Mouse (Mus musculus) testis, postnatal 14 days (tissue): ENCODE results near the gene Gm20388.

Experiments
- DNase-seq: peaks from one replicate; pipeline ENCODE4 v3.0.0; 2021; ENCODE audit warnings: low spot score

Gm20388 gene

DNA sequence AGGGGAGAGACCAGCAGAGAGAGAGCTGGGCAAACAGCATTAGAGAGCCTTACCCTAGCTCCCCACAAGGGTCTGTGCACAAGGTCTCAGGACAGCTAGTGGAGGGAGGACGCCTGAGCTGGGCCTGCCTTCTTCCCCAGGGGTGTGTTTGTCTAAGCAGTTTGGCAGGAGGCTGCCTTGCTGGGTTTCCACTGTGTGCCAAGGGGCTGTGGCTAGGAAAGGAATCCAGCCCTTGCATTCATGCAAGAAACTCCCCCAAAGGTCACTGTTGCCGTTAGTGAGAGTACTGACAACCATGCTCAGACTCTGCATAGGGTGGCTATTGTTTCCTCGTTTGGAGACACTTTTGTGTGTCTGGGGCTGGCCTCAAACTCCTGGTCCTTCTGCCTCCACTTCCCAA is 1055.9 kb downstream of the Gm20388 start:
- no peak for DNase-seq

DNA sequence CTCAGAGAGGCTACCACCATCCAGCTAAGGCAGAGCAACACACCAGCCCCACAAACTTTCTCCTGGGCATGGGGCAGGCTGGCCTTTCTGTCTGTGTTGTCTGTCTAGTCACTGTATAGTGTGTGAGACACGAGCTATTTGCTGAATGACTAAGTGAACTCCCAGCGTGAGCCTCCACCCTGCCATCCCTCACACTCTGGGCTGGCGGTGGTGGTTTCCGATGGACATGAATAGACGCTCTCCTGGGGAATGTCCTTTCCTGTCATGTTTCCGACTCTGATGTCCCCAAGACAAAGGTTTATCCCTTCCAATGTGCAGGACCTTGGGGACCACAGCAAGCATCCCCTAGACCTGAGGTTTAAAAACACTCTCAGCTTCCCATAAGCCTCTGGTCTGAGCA is 1057.7 kb downstream of the Gm20388 start:
- no peak for DNase-seq

DNA sequence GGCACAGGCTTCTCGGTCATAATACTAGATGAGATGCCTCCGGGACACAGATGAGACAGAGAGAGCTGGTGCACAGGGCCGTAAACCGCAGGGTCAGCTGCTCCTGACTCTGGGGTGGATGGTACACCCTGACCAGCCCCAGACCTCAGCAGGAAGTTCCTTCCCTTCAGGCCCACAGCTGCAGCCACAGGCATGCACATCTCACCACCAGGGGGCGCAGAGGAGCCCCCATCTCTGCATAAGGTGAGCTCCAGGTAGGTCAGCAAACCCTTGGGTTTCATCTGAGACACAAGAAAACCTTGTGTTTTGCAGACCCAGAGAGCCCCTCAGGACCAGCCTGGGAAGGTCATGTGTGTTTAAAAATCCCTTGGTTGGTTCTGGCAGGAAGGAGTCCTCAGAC is 1059.7 kb downstream of the Gm20388 start:
- no peak for DNase-seq

GRCm38 (mm10) chr8:120971691-120972469 is 1061.2 kb downstream of the Gm20388 start:
- DNase-seq, result no peak

- DNase-seq, result no peak
These were observed 1062.4 kb downstream of the Gm20388 start for GRCm38 (mm10) chr8:120973046-120973445.

DNA sequence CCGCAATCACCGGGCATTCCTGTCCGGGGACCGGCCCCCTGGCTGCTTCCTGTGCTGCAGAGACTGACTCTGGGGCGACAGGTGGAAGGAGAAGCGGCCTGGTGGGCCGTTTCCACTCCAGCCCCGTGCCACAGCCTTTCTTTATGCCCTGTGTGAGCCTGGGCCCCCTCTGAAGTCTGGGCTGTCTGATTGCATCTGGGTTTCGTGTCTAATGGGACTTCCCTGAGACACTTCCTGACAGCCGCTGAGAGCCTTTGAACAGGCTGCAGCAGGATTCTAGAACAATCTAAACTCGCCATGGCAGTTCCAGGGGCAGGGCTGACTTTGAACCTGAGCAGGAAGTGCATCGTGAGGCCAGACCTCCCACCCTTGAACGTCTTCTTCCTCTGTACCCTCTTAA is 1066.5 kb downstream of the Gm20388 start:
- DNase-seq, result no peak

DNA sequence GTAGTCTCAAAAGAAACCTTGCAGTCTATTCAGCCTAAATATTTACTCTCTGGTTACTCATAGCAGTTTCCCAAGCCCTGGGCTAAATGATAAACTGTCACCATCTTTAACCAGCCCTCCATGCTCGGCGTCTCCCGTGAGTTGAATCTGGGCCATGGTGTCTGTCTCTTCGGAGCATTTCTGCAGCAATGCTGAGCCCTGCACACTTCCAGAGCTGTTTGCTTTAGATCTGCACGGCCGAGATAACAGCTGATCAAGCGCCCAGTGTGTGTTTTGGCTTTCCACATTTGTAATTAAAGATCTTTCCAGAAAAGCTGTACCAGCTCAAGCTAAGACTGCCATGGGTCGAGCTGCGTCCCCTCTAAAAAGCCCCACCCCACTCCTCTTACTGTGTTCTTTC is 1068.6 kb downstream of the Gm20388 start:
- DNase-seq, result no peak

GRCm38 (mm10) chr8:120980948-120981347 is 1070.3 kb downstream of the Gm20388 start:
- no peak for DNase-seq

- peak; percentile 33 for DNase-seq
These were observed 1074.2 kb downstream of the Gm20388 start for GRCm38 (mm10) chr8:120984888-120985287.

DNA sequence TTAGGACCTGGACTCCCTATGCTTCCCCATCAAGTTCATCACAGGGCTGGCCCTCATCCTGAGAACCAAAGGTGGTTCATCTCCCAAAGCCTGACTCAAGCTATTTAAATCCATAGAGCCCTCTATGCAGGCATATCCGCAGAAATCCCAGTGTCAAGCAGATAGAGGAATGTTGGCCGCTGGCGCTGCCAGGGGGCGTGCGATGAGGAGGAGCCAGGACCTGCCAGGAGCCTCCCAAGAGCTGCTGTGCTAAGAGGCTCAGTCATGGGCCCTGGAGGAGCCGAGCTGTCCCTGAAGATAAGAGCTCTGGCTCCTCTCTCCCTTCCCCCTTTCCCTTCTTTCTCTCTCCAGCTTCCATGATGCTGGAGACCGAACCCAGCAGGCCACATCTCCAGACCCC is 1075.4 kb downstream of the Gm20388 start:
- DNase-seq, result no peak

- DNase-seq, result no peak
These were observed 1083.1 kb downstream of the Gm20388 start for GRCm38 (mm10) chr8:120993738-120994137.

- DNase-seq, result no peak
These were observed 1084.8 kb downstream of the Gm20388 start for GRCm38 (mm10) chr8:120995424-120995823.

DNA sequence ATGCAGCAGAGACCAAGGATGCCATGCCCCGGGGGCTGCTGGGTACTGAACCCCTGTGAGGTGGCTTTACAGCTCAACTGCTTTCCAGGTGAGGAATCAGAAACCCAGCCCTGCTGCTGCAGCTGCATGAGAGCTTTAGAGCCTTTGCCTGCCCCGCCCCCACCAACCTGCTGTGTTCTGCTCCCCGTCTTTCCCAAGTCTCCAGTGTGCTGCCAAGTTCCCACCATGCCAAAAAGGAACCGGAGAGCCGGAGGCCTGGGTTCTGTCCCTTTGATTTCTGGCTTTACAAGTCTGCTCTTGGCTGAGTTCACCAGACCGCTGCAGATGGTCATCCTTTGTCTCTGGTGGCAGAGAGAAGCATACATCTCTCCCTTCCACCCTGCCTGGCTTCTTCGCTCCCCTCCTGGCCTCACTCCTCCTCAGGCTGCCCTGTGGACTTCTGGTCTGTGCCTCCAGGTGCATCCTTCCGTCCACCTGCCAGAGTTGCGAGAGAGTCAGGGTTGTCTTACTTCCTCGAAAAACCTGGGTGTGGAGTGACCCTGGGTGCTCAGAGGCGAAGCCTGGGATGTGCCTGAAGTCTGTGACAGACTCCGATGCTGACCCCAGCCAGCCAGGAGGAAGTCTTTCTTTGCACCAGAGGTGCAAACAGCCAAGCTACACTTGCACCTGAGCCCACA is 1086.4 kb downstream of the Gm20388 start:
- DNase-seq, result no peak

- no peak for DNase-seq
These were observed 1087.3 kb downstream of the Gm20388 start for GRCm38 (mm10) chr8:120997926-120998325.

GRCm38 (mm10) chr8:120998966-120999365 is 1088.3 kb downstream of the Gm20388 start:
- no peak for DNase-seq

GRCm38 (mm10) chr8:121001951-121002350 is 1091.3 kb downstream of the Gm20388 start:
- no peak for DNase-seq

GRCm38 (mm10) chr8:121002871-121003539 is 1092.4 kb downstream of the Gm20388 start:
- no peak for DNase-seq

GRCm38 (mm10) chr8:121003639-121004038 is 1093.0 kb downstream of the Gm20388 start:
- DNase-seq, result no peak

- DNase-seq, result no peak
These were observed 1102.7 kb downstream of the Gm20388 start for GRCm38 (mm10) chr8:121013318-121013717.

DNA sequence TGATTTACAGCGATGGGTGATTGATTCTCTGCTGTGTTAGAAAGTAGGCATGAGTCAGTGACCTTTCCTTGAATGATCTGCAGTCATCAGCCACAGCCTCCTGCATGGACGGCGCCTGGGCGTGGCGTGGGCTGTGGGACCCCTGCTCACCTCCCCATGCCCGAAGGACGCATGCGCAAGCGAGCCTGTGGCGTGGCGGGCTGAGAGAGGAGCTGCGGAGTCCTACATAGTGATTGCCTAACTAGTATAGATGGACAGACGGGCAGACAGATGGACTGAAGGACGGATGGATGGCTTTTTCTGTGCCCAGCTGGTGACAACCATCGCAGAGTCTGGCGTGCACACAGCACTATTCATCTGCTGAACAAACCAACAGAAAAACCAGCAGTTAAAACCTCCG is 1106.0 kb downstream of the Gm20388 start:
- DNase-seq, result no peak

DNA sequence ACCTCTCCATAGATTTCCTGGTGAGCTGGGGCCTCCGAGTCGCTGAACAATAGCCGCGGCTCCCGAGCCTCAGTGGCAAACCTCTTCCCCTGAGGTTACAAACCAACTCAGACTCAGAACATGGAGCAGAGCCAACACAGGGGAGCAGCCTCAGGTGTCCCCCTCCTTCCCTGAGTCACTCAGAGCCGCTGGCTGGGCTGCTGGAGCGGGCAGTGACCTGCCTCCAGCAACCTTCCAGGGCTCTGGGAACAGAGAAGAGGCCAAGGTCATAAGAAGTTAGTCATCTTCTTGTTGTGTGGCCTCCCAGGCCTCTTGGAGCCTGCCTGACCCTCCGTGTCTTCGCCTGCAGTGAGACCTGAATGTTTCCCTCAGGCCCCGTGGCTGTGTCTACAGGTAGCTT is 1107.6 kb downstream of the Gm20388 start:
- DNase-seq, result no peak

GRCm38 (mm10) chr8:121021488-121021887 is 1110.8 kb downstream of the Gm20388 start:
- DNase-seq, result no peak

- no peak for DNase-seq
These were observed 1112.4 kb downstream of the Gm20388 start for GRCm38 (mm10) chr8:121023003-121023402.
